Mouse (Mus musculus) CH12.LX (cell line): ENCODE measurements around the gene 2610507B11Rik. TPM values are rescaled to one million over a fixed set of nuclear protein-coding genes. Genes with fewer than 3 reads are reported as not detected.

ENCODE experiments used
- DNase-seq: peaks from one replicate; pipeline ENCODE4 v3.0.0-alpha.2; 2013; ENCODE audit errors: extremely low read depth
- H3K27ac ChIP-seq: 2 replicates; pipeline ENCODE4 v1.5.1; 2012; ENCODE audit warnings: low read depth, mild to moderate bottlenecking, control low read depth, moderate library complexity; ENCODE audit not compliant: insufficient read depth
- H3K27me3 ChIP-seq: replicated peaks from 2 replicates; pipeline ENCODE3; 2012; ENCODE audit warnings: inconsistent platforms
- H3K36me3 ChIP-seq, 2 experiments: replicated peaks in 1 of 2; 2 replicates each; pipeline versions ENCODE3 to v1.6.1; 2012; ENCODE audit warnings: inconsistent platforms in 1 of 2, low read length in 1 of 2, mild to moderate bottlenecking in 1 of 2, mixed read lengths in 1 of 2, moderate library complexity in 1 of 2; ENCODE audit not compliant: control insufficient read depth in 1 of 2, insufficient read depth in 1 of 2
- H3K4me1 ChIP-seq, 2 experiments: 2 replicates each; pipeline ENCODE4 v1.6.1; 2012; ENCODE audit warnings: inconsistent platforms in 1 of 2, moderate library complexity in 1 of 2; ENCODE audit not compliant: insufficient read depth in 2 of 2, control insufficient read depth in 1 of 2
- H3K4me2 ChIP-seq: 2 replicates; pipeline ENCODE4 v1.6.1; 2012; ENCODE audit warnings: low read depth, mild to moderate bottlenecking, control low read depth; ENCODE audit not compliant: poor library complexity, insufficient read depth, severe bottlenecking
- H3K4me3 ChIP-seq, 3 experiments: fragments of 150-350 bp in 1 of 3; sonication (generic) in 1 of 3; replicated peaks in 1 of 3; 2 replicates each; pipeline versions ENCODE3 to v1.5.1; 2011 to 2012; ENCODE audit warnings: low read depth in 2 of 3, low read length in 2 of 3, mild to moderate bottlenecking in 2 of 3, moderate library complexity in 2 of 3, control low read depth in 1 of 3, improper control_type of control experiment in 1 of 3, inconsistent platforms in 1 of 3, mixed read lengths in 1 of 3; ENCODE audit not compliant: poor library complexity in 1 of 3
- H3K79me2 ChIP-seq: replicated peaks from 2 replicates; pipeline ENCODE4 v1.6.1; 2012; ENCODE audit warnings: mild to moderate bottlenecking, moderate library complexity; ENCODE audit not compliant: control insufficient read depth, poor library complexity, insufficient read depth, severe bottlenecking; ENCODE audit errors: extremely low read depth
- H3K9ac ChIP-seq: 2 replicates; pipeline ENCODE4 v1.6.1; 2012; ENCODE audit warnings: low read depth, mild to moderate bottlenecking, control low read depth, moderate library complexity; ENCODE audit not compliant: insufficient read depth
- H3K9me3 ChIP-seq: replicated peaks from 2 replicates; pipeline ENCODE3; 2012; ENCODE audit warnings: low read length, inconsistent platforms, mixed read lengths
- BHLHE40 ChIP-seq: IDR thresholded peaks from 2 replicates; pipeline ENCODE4 v1.6.1; 2011; ENCODE audit warnings: mild to moderate bottlenecking, low read depth, low read length, improper control_type of control experiment
- CHD1 ChIP-seq: IDR thresholded peaks from 2 replicates; pipeline ENCODE4 v1.6.1; 2012; ENCODE audit warnings: low read depth, low read length, improper control_type of control experiment, inconsistent platforms
- ELF1 ChIP-seq: IDR thresholded peaks from 2 replicates; pipeline ENCODE4 v1.6.1; 2014; ENCODE audit warnings: low read depth, mild to moderate bottlenecking, inconsistent platforms, low read length, improper control_type of control experiment
- EP300 ChIP-seq: IDR thresholded peaks from 2 replicates; pipeline ENCODE4 v1.6.1; 2011; ENCODE audit warnings: low read length, improper control_type of control experiment
- ETS1 ChIP-seq: conservative IDR thresholded peaks from 2 replicates; pipeline ENCODE4 v1.6.1; 2012; ENCODE audit warnings: low read depth, mild to moderate bottlenecking, inconsistent platforms, low read length, improper control_type of control experiment, moderate library complexity
- HCFC1 ChIP-seq: IDR thresholded peaks from 2 replicates; pipeline ENCODE4 v1.6.1; 2012; ENCODE audit warnings: low read depth, mild to moderate bottlenecking, inconsistent platforms, low read length, improper control_type of control experiment
- JUN ChIP-seq: IDR thresholded peaks from 2 replicates; pipeline ENCODE4 v1.6.1; 2011; ENCODE audit warnings: low read depth, mild to moderate bottlenecking, low read length, improper control_type of control experiment, moderate library complexity; ENCODE audit not compliant: insufficient read depth
- JUND ChIP-seq: conservative IDR thresholded peaks from 2 replicates; pipeline ENCODE4 v1.6.1; 2011; ENCODE audit warnings: low read depth, low read length, improper control_type of control experiment
- KAT2A ChIP-seq: IDR thresholded peaks from 2 replicates; pipeline ENCODE4 v1.6.1; 2012; ENCODE audit warnings: low read length, improper control_type of control experiment, inconsistent platforms; ENCODE audit not compliant: insufficient replicate concordance
- MAFK ChIP-seq: IDR thresholded peaks from 2 replicates; pipeline ENCODE4 v1.6.1; 2011; ENCODE audit warnings: low read length, improper control_type of control experiment; ENCODE audit not compliant: insufficient replicate concordance
- MEF2A ChIP-seq: IDR thresholded peaks from 2 replicates; pipeline ENCODE4 v1.6.1; 2014; ENCODE audit warnings: low read depth, mild to moderate bottlenecking, inconsistent platforms, low read length, improper control_type of control experiment, borderline replicate concordance
- MXI1 ChIP-seq: IDR thresholded peaks from 2 replicates; pipeline ENCODE4 v1.6.1; 2011; ENCODE audit warnings: mild to moderate bottlenecking, low read depth, low read length, improper control_type of control experiment
- MYC ChIP-seq: IDR thresholded peaks from 2 replicates; pipeline ENCODE4 v1.6.1; 2011; ENCODE audit warnings: low read depth, mild to moderate bottlenecking, improper control_type of control experiment, low read length
- POLR2A ChIP-seq: IDR thresholded peaks from 2 replicates; pipeline ENCODE4 v1.6.1; 2011; ENCODE audit warnings: low read depth, mild to moderate bottlenecking, improper control_type of control experiment, low read length
- POLR2AphosphoS2 ChIP-seq: IDR thresholded peaks from 2 replicates; pipeline ENCODE4 v1.6.1; 2011; ENCODE audit warnings: low read depth, low read length, improper control_type of control experiment
- RAD21 ChIP-seq: IDR thresholded peaks from 2 replicates; pipeline ENCODE4 v1.6.1; 2011; ENCODE audit warnings: low read depth, mild to moderate bottlenecking, low read length, improper control_type of control experiment, moderate library complexity
- RCOR1 ChIP-seq: conservative IDR thresholded peaks from 2 replicates; pipeline ENCODE4 v1.6.1; 2012; ENCODE audit warnings: low read depth, mild to moderate bottlenecking, inconsistent platforms, low read length, improper control_type of control experiment
- SIN3A ChIP-seq: IDR thresholded peaks from 2 replicates; pipeline ENCODE4 v1.6.1; 2012; ENCODE audit warnings: low read length, improper control_type of control experiment, inconsistent platforms
- SMC3 ChIP-seq: IDR thresholded peaks from 2 replicates; pipeline ENCODE4 v1.6.1; 2011; ENCODE audit warnings: low read depth, low read length, improper control_type of control experiment
- TCF12 ChIP-seq: IDR thresholded peaks from 2 replicates; pipeline ENCODE4 v1.6.1; 2014; ENCODE audit warnings: low read depth, mild to moderate bottlenecking, inconsistent platforms, low read length, improper control_type of control experiment
- UBTF ChIP-seq: IDR thresholded peaks from 2 replicates; pipeline ENCODE4 v1.6.1; 2012; ENCODE audit warnings: low read depth, mild to moderate bottlenecking, inconsistent platforms, low read length, improper control_type of control experiment, moderate library complexity
- USF1 ChIP-seq: IDR thresholded peaks from 2 replicates; pipeline ENCODE4 v1.6.1; 2014; ENCODE audit warnings: low read depth, mild to moderate bottlenecking, inconsistent platforms, low read length, improper control_type of control experiment
- USF2 ChIP-seq: conservative IDR thresholded peaks from 2 replicates; pipeline ENCODE4 v1.6.1; 2011; ENCODE audit warnings: low read depth, low read length, improper control_type of control experiment
- ZKSCAN1 ChIP-seq: IDR thresholded peaks from 2 replicates; pipeline ENCODE4 v1.6.1; 2012; ENCODE audit warnings: low read depth, inconsistent platforms, low read length, improper control_type of control experiment, borderline replicate concordance
- ZMIZ1 ChIP-seq: IDR thresholded peaks from 2 replicates; pipeline ENCODE4 v1.6.1; 2012; ENCODE audit warnings: low read depth, mild to moderate bottlenecking, inconsistent platforms, low read length, improper control_type of control experiment
- dilution Hi-C: fragments of 300-500 bp; cut with MboI; formaldehyde crosslinking; loops from 2 replicates; pipeline ENCODE4 v1.14.3; 2020; ENCODE audit warnings: low sequenced_read_pairs; ENCODE audit not compliant: extremely low pct_unique_long_range_greater_than_20kb, extremely low pct_ligation_motif_present
- in situ Hi-C: fragments of 300-500 bp; cut with MboI; formaldehyde crosslinking; loops from 3 replicates; pipeline ENCODE4 v1.14.3; 2019; ENCODE audit warnings: low sequenced_read_pairs, low pct_ligation_motif_present, low pct_unique_long_range_greater_than_20kb, mixed read lengths
- polyA plus RNA-seq: library from polyadenylated mRNA; unstranded; fragments of >175 nt; gene quantifications from 2 replicates; pipeline ENCODE4 v1.2.1, GENCODE M21; 2012; ENCODE audit warnings: low read depth; ENCODE audit not compliant: insufficient read length
- total RNA-seq, 2 experiments: library from RNA; depleted of rRNA; stranded (reverse); fragments of 300-350 nt in 1 of 2; fragments of >200 nt in 1 of 2; gene quantifications; 2 replicates each; pipeline ENCODE4 v1.2.3; 2012 to 2014

Gene 2610507B11Rik
- total and polyA plus RNA-seq, 3 experiments = 58.9 to 96.9 (median 89.3) TPM

GRCm38 (mm10) chr11:78301357-78302084 lies 40.0 kb downstream of the 2610507B11Rik start, which contains the start of gene Spag5 (continued):
- TF ChIP-seq ELF1 (peak; percentile 26; the same call in 1 of the 2 replicates), MYC (peak; percentile 13; the same call in 1 of the 2 replicates), HCFC1 (peak; percentile 39; the same call in 1 of the 2 replicates), SMC3 (no peak), UBTF (no peak), CHD1 (peak; percentile 48; the same call in 1 of the 2 replicates), SIN3A (peak; percentile 94), MXI1 (peak; percentile 92), TCF12 (peak; percentile 90), MAFK (0 out of 2 replicates have a peak, but pooled peaks have one; percentile 13), ETS1 (no peak; the same call in none of the 2 replicates), RAD21 (no peak), ZMIZ1 (peak; percentile 98), KAT2A (0 out of 2 replicates have a peak, but pooled peaks have one; percentile 48), JUND (no peak), BHLHE40 (no peak)

- Histone ChIP-seq H3K9ac (no peak overlapping the region), H3K27me3 (no peaks in the 10 kb centered on the region), H3K36me3 (peaks cover 42 to 60% of the 10 kb centered on the region in 2 experiments), H3K4me3 (no peak overlapping the region), H3K27ac (no peak overlapping the region), H3K79me2 (peaks cover 33% of the 10 kb centered on the region), H3K9me3 (no peaks in the 10 kb centered on the region), H3K4me2 (no peak overlapping the region; the same call in 1 of the 2 replicates), H3K4me1 (peaks cover 2 to 53% of the 10 kb centered on the region in 2 experiments; a peak in 3 of 4 replicates)
- TF ChIP-seq SMC3 (no peak), EP300 (no peak), MAFK (no peak), JUND (no peak), POLR2A (no peak), TCF12 (no peak), MXI1 (no peak), MEF2A (no peak), JUN (no peak), CHD1 (no peak), USF1 (no peak), HCFC1 (no peak), RCOR1 (no peak), ZKSCAN1 (no peak), POLR2AphosphoS2 (no peak), USF2 (no peak)
- in situ Hi-C loops (no loop called here), dilution Hi-C loops (no loop called here)
- no peak for DNase-seq
These were observed 43.7 kb downstream of the 2610507B11Rik start for GRCm38 (mm10) chr11:78305272-78305671.
